Mouse (Mus musculus) CD8-positive naive resting alpha-beta T cell, adult 2 months (primary cell): Measurements from ENCODE around the gene Cyp1b1.

Experiments used
- DNase-seq, 2 experiments: peaks; one replicate each; pipeline ENCODE4 v3.0.0; 2022; ENCODE audit warnings: low read depth in 2 of 2, low spot score in 2 of 2

Cyp1b1 gene

GRCm38 (mm10) chr17:79654187-79654586 lies 60.7 kb downstream of the Cyp1b1 start:
- no peak for DNase-seq

- no peak for DNase-seq
These were observed 61.7 kb downstream of the Cyp1b1 start for GRCm38 (mm10) chr17:79653171-79653570.
